9 mouse cellular contexts compared by ENCODE assay signal in the genomic region with DNA sequence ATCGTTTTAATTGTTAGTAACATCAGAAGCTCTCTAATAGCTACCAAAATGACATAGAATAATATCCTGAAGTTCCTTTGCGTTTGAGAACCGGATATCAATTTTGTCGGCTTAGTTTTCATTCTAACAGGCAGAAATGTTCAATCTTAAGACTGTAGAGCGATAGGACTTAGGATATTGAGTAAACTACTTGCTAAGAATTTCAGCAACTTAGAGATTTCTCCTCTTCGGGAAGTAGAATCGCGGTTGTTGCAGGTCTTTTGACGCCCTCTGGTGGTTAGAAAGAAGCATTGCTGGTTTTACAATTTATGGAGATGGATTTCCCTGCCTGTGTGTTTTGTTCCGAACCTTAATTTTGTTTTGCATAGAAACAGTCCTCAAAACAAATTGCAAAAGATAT. TPM values are rescaled to one million over a fixed set of nuclear protein-coding genes. Genes with fewer than 3 reads are reported as not detected.
A peak's percentile ranks its signal among the peaks of the same experiment; 100 is the strongest.
DNase-seq lines count a peak whose midpoint lies in the region; ATAC-seq lines count a peak whose summit lies in the region.
"Had no signal": no experiment of that assay in that cellular context is flagged by ENCODE, and none has a peak within 500 bp of the region (broad histone marks: within the 10 kb centered on the region; RNA-seq: fewer than 3 reads in every experiment).

No protein-coding gene starts in this region.

- DNase-seq in A20 (ENCODE audit: low read depth, low spot score) (peak; percentile 60), ES-CJ7 (ENCODE audit: low read depth, low spot score) (peak; percentile 63)
- peak; percentile 6 for DNase-seq in fibroblast of lung, adult 2 months (ENCODE audit: low read depth)
- DNase-seq in testis, postnatal 14 days (ENCODE audit: low spot score) = no peak
- DNase-seq: gastrocnemius, postnatal 14 days had no signal

- H3K27ac ChIP-seq in hindbrain, embryonic 16.5 days (ENCODE audit: low read depth, low read length) = no peak overlapping the region
- no peak overlapping the region for H3K27ac ChIP-seq in hindbrain, embryonic 13.5 days

- no peaks in the 10 kb centered on the region for H3K9me3 ChIP-seq in hindbrain, embryonic 16.5 days (ENCODE audit: control insufficient read depth, low read length)
- no peaks in the 10 kb centered on the region for H3K9me3 ChIP-seq in hindbrain, embryonic 13.5 days

- no peak overlapping the region for H3K4me3 ChIP-seq in hindbrain, embryonic 16.5 days (ENCODE audit: low read length)
- no peak overlapping the region for H3K4me3 ChIP-seq in hindbrain, embryonic 13.5 days

- no peaks in the 10 kb centered on the region for H3K27me3 ChIP-seq in hindbrain, embryonic 16.5 days (replicated peaks; ENCODE audit: control insufficient read depth, insufficient read depth, low read length)
- no peaks in the 10 kb centered on the region for H3K27me3 ChIP-seq in hindbrain, embryonic 13.5 days

- H3K4me2 ChIP-seq in hindbrain, embryonic 16.5 days (ENCODE audit: low read length) = no peak overlapping the region
- no peak overlapping the region for H3K4me2 ChIP-seq in hindbrain, embryonic 13.5 days

- H3K9ac ChIP-seq in hindbrain, embryonic 16.5 days (ENCODE audit: low read depth, low read length) = no peak overlapping the region
- no peak overlapping the region for H3K9ac ChIP-seq in hindbrain, embryonic 13.5 days

- no peaks in the 10 kb centered on the region for H3K4me1 ChIP-seq in hindbrain, embryonic 16.5 days (ENCODE audit: control insufficient read depth, insufficient read depth, low read depth, low read length)
- H3K4me1 ChIP-seq in hindbrain, embryonic 13.5 days (replicated peaks) = no peaks in the 10 kb centered on the region

- ATAC-seq in hindbrain, embryonic 16.5 days = 0 out of 2 replicates have a peak, but pooled peaks have one; percentile 45
- no peak for ATAC-seq in hindbrain, embryonic 13.5 days (ENCODE audit: low FRiP score)
- no peak for ATAC-seq in monocyte, adult 5-6 weeks (replicated peaks; ENCODE audit: insufficient number of reproducible peaks, low FRiP score, low TSS enrichment, poor library complexity, severe bottlenecking)
- ATAC-seq in activated CD4-positive, CD25-positive, alpha-beta regulatory T cell, adult 4 months = no peak

- H3K36me3 ChIP-seq in hindbrain, embryonic 16.5 days (ENCODE audit: control insufficient read depth, insufficient read depth, low read length) = no peaks in the 10 kb centered on the region
- no peaks in the 10 kb centered on the region for H3K36me3 ChIP-seq in hindbrain, embryonic 13.5 days

- WGBS in hindbrain, embryonic 16.5 days = 23% methylated on average over 10 of the region's 10 CpGs
- WGBS in hindbrain, embryonic 13.5 days = 24% methylated on average over 10 of the region's 10 CpGs

RNA-seq across cellular contexts. Expression of a gene that starts 36.2 kb away (rescaled TPM):
- 0.78 and 1.3 TPM in 2 replicates for polyA plus RNA-seq in hindbrain, embryonic 16.5 days (2015; fragmentation: Nextera tagmentation; extraction: Ambion mirVana)
- 0.64 and 1.00 TPM in 2 replicates for polyA plus RNA-seq in hindbrain, embryonic 13.5 days (2015; fragmentation: Nextera tagmentation; extraction: Ambion mirVana)
- total RNA-seq in monocyte, adult 5-6 weeks (2017) = 0.39 TPM in 1 of 3 replicates, not detected in the others
- polyA plus RNA-seq in activated CD4-positive, CD25-positive, alpha-beta regulatory T cell, adult 4 months (2017; shearing (Covaris generic)) = under 1 TPM in 1 of 2 experiments, not detected in 1; 0.41 TPM
- total RNA-seq: gastrocnemius, postnatal 14 days had no signal

RNA-seq across cellular contexts. Expression of a gene that starts 36.8 kb away (rescaled TPM):
- 22.6 and 23.6 TPM in 2 replicates for polyA plus RNA-seq in hindbrain, embryonic 16.5 days (2015; fragmentation: Nextera tagmentation; extraction: Ambion mirVana)
- polyA plus RNA-seq in hindbrain, embryonic 13.5 days (2015; fragmentation: Nextera tagmentation; extraction: Ambion mirVana) = 24.2 and 25.0 TPM in 2 replicates
- 28.0 to 41.4 TPM (median 32.9 TPM) in 3 replicates for total RNA-seq in monocyte, adult 5-6 weeks (2017)
- polyA plus RNA-seq in activated CD4-positive, CD25-positive, alpha-beta regulatory T cell, adult 4 months (2017; shearing (Covaris generic)) = 1 to 10 TPM; 1.8 to 3.0 TPM
